Mouse (Mus musculus) spleen, adult 12 weeks (tissue): ENCODE results near the gene Gm6583.
A peak's percentile ranks its signal among the peaks of the same experiment; 100 is the strongest.

Source experiments
- DNase-seq: peaks from one replicate; pipeline ENCODE4 v3.0.0; 2022; ENCODE audit warnings: low spot score

Gm6583 gene

GRCm38 (mm10) chr5:112367929-112368328 lies 12.1 kb upstream of the Gm6583 start:
- no peak for DNase-seq

GRCm38 (mm10) chr5:112367338-112367737 lies 11.5 kb upstream of the Gm6583 start:
- no peak for DNase-seq

- no peak for DNase-seq
Measured at GRCm38 (mm10) chr5:112366879-112367278, 11.0 kb upstream of the Gm6583 start.

GRCm38 (mm10) chr5:112364184-112364797 lies 8.5 kb upstream of the Gm6583 start:
- no peak for DNase-seq

GRCm38 (mm10) chr5:112360077-112360476 lies 4.2 kb upstream of the Gm6583 start:
- no peak for DNase-seq

- DNase-seq: no peak
Measured at GRCm38 (mm10) chr5:112359520-112359919, 3.7 kb upstream of the Gm6583 start.

GRCm38 (mm10) chr5:112356322-112356721 lies 489 bp upstream of the Gm6583 start:
- DNase-seq: no peak

GRCm38 (mm10) chr5:112355493-112355892 lies 340 bp downstream of the Gm6583 start:
- DNase-seq: no peak

- no peak for DNase-seq
Measured at GRCm38 (mm10) chr5:112349169-112349568, 6.7 kb downstream of the Gm6583 start.

- no peak for DNase-seq
Measured at GRCm38 (mm10) chr5:112346211-112346965, 9.4 kb downstream of the Gm6583 start.

GRCm38 (mm10) chr5:112344092-112344960 lies 11.5 kb downstream of the Gm6583 start:
- DNase-seq: no peak

- no peak for DNase-seq
Measured at GRCm38 (mm10) chr5:112343205-112343595, 12.6 kb downstream of the Gm6583 start.

- DNase-seq: peak; percentile 82
Measured at GRCm38 (mm10) chr5:112342463-112343204, 13.2 kb downstream of the Gm6583 start, which contains the start of the genes Srrd and Hps4. Gene Srrd, minus strand, starts transcription at chr5:112343040. Gene Hps4, plus strand, starts transcription at chr5:112343083.

GRCm38 (mm10) chr5:112339215-112339614 lies 16.6 kb downstream of the Gm6583 start:
- DNase-seq: no peak

- no peak for DNase-seq
Measured at GRCm38 (mm10) chr5:112337004-112337403, 18.8 kb downstream of the Gm6583 start.

- peak; percentile 35 for DNase-seq
Measured at GRCm38 (mm10) chr5:112335473-112335872, 20.4 kb downstream of the Gm6583 start.

GRCm38 (mm10) chr5:112329805-112330564 lies 25.8 kb downstream of the Gm6583 start:
- DNase-seq: no peak

GRCm38 (mm10) chr5:112327854-112328253 lies 28.0 kb downstream of the Gm6583 start:
- no peak for DNase-seq

- DNase-seq: no peak
Measured at GRCm38 (mm10) chr5:112326446-112327009, 29.3 kb downstream of the Gm6583 start.

GRCm38 (mm10) chr5:112325546-112326445 lies 30.0 kb downstream of the Gm6583 start, which contains the start of gene Tfip11:
Gene Tfip11, plus strand, starts transcription at chr5:112326358.
- DNase-seq: peak; percentile 88
